In genomic region chr19:10564278-10564677, GRCm38 (mm10) we compare ENCODE assay signal across 33 mouse cellular contexts.
"Had no signal": no experiment of that assay in that cellular context is flagged by ENCODE, and none has a peak within 500 bp of the region (broad histone marks: within the 10 kb centered on the region; RNA-seq: fewer than 3 reads in every experiment).

No protein-coding gene starts in this region.

- H3K36me3 ChIP-seq: heart, embryonic 15.5 days; hindbrain, embryonic 12.5 days; intestine, embryonic 15.5 days had no signal

- H3K9ac ChIP-seq: heart, embryonic 12.5 days; heart, embryonic 13.5 days; heart, embryonic 15.5 days; hindbrain, embryonic 12.5 days; hindbrain, embryonic 13.5 days; hindbrain, embryonic 14.5 days; hindbrain, embryonic 15.5 days; intestine, embryonic 15.5 days; kidney, embryonic 15.5 days had no signal

- ATAC-seq: hindbrain, embryonic 16.5 days; hindbrain, postnatal 0 days; inflammation-experienced regulatory T-cells, adult 6 months; intestine, embryonic 15.5 days; intestine, embryonic 16.5 days; intestine, postnatal 0 days had no signal

- H3K4me3 ChIP-seq: heart, embryonic 10.5 days; heart, embryonic 12.5 days; heart, embryonic 13.5 days; heart, embryonic 15.5 days; hindbrain, embryonic 10.5 days; hindbrain, embryonic 12.5 days; hindbrain, embryonic 13.5 days; hindbrain, embryonic 15.5 days; intestine, embryonic 15.5 days; kidney, embryonic 15.5 days; layer of hippocampus, adult 2 months had no signal

- H3K9me3 ChIP-seq: heart, embryonic 10.5 days; heart, embryonic 12.5 days; heart, embryonic 15.5 days; hindbrain, embryonic 10.5 days; hindbrain, embryonic 12.5 days; hindbrain, embryonic 13.5 days; hindbrain, embryonic 15.5 days; intestine, embryonic 15.5 days; kidney, embryonic 15.5 days had no signal

- H3K27me3 ChIP-seq: heart, embryonic 12.5 days; heart, embryonic 13.5 days; heart, embryonic 15.5 days; hindbrain, embryonic 12.5 days; hindbrain, embryonic 15.5 days; intestine, embryonic 15.5 days had no signal

- H3K4me1 ChIP-seq: hindbrain, embryonic 12.5 days; hindbrain, embryonic 13.5 days; hindbrain, embryonic 15.5 days had no signal

- DNase-seq: heart, postnatal 10 days; heart, postnatal 14 days; heart, postnatal 36 days; heart, postnatal 4 days; kidney, adult 18-20 months; kidney, adult 2 months; kidney, adult 8-10 months; kidney, adult 9 months; kidney, postnatal 10 days; kidney, postnatal 14 days; kidney, postnatal 25 days; kidney, postnatal 36 days; kidney, postnatal 4 days; layer of hippocampus, adult 9-11 months; layer of hippocampus, postnatal 36 days had no signal

- H3K27ac ChIP-seq: heart, embryonic 10.5 days; hindbrain, embryonic 10.5 days; hindbrain, embryonic 12.5 days; hindbrain, embryonic 13.5 days; hindbrain, embryonic 14.5 days; hindbrain, embryonic 15.5 days; hindbrain, postnatal 0 days; intestine, embryonic 15.5 days; kidney, embryonic 15.5 days; kidney, postnatal 0 days; layer of hippocampus, adult 2 months had no signal
